Mouse (Mus musculus) adrenal gland, adult 2 months (tissue): ENCODE data around the gene Apobec3. TPM values are rescaled to one million over a fixed set of nuclear protein-coding genes. Genes with fewer than 3 reads are reported as not detected.
"Not testable (repeated sequence)": the region's sequence is repeated elsewhere in the genome, so short reads cannot be mapped to it uniquely, and the experiment has no call there.

Experiments
- DNase-seq: peaks from one replicate; pipeline ENCODE4 v3.0.0; 2021
- polyA plus RNA-seq: library from polyadenylated mRNA; depleted of rRNA; stranded (reverse); fragments of >200 nt; gene quantifications from 2 replicates; pipeline ENCODE4 v1.2.3, GENCODE M21; 2012
- total RNA-seq, 2 experiments: library from RNA; stranded (reverse); gene quantifications; 2 replicates each; pipeline ENCODE4 v1.2.3; 2021

Apobec3 gene
- total and polyA plus RNA-seq, 3 experiments = 5.2 to 16.5 (median 13.1) TPM

GRCm38 (mm10) chr15:79928316-79928715 lies 36.9 kb downstream of the Apobec3 start:
- no peak for DNase-seq

DNA sequence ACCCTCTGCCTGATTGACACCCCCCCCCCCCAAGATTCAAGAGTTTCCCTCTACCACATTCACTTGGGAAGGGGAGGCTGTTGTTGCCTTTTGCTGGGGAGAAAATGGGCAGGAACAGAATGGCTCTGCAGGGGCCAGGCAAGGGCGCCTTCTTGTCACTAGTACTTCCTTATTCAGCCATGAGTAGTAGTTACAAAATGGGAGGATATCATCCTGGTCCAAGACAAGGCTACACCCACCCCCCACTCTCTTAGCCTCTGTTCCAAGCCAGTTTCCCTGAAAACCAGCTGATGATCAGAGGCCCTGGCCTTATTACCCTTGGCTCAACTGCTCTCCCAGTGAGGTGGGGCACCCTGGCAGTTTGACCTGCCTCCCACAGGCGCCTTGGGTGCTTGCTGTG lies 37.3 kb downstream of the Apobec3 start:
- peak; percentile 1 for DNase-seq

GRCm38 (mm10) chr15:79929734-79930133 lies 38.3 kb downstream of the Apobec3 start:
- no peak for DNase-seq

GRCm38 (mm10) chr15:79931496-79932141 lies 40.2 kb downstream of the Apobec3 start:
- DNase-seq = peak; percentile 28

DNA sequence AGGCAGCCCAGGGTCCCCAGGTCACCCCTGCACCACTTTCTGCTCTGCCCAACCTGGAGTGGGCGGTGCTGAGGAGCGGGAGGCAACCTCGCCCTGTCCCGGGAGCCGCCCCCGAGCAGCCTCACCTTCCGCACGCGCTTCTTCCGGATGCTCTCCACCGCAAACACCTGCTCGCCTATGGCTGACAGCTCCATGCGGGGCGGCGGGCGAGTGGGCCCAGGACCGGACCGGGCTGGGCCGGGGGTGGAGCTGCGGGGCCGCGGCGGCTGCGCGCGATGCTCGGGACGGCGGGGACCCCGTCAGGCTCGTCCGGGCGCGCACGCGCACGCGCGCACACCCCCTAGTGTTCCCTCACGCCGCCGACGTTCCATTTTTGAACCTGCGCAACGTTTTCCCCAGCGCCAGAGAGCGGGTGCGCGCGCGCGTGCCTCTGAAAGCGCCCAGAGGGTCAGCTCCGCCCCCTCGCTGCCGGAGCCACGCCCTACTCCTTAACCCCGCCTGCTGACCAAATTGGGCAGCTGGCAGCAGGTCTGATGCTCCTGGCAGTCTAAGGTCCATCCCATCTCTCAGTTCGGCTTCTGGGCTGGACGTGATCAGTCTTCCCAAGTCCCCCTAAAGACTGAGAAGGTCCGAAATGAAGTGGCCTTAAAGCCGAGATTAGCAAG lies 41.0 kb downstream of the Apobec3 start:
- peak; percentile 97 for DNase-seq

- DNase-seq = peak; percentile 11
These were observed 41.7 kb downstream of the Apobec3 start for GRCm38 (mm10) chr15:79933052-79933669.

- DNase-seq = peak; percentile 12
These were observed 42.4 kb downstream of the Apobec3 start for GRCm38 (mm10) chr15:79933670-79934514.

DNA sequence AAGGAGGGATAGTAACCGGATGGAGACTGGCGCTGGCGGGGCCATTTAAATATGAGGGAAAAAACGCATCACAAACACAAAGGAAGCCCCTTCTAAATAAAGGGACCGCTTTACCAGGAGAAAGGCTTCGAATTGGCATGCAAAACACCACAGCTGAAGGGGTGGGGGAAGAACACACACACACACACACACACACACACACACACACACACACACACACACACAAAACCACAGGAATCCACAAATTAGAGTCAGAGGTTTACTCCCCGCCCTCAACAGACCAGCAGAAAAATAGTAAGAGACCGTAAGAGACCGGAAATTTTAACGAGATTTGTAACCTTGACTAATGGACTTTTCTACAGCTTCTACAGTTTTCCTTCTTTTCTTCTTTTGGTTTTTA lies 43.3 kb downstream of the Apobec3 start:
- no peak for DNase-seq

DNA sequence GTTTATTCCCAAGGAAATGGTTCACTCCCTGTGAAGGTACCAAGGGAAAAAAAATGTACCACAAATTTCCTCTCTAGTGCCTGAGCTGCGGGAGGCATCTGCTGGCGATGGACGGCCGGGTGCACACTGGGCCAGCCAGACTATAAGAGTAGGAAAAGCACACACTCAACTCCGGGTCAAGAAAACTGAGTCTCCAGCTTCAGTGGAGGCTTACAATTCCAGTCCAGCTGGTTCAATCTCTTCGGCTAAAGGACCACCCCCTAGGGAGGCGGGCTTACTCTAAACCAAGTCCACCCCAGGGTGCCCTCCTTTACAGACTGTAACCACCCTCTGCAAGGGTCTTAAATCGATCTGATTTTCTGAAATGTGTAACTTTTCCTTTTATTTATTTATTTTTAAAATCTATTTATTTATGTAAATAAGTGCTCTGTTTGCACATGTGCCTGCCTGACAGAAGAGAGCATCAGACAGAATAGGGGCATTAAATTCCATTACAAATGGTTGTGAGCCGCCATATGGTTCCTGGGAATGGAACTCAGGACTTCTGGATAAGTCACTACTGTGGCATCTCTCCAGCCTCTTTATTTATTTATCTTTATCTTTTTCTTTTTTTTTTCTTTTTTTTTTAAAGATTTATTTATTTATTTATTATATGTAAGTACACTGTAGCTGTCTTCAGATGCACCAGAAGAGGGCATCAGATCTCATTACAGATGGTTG lies 44.4 kb downstream of the Apobec3 start:
- no peak for DNase-seq

DNA sequence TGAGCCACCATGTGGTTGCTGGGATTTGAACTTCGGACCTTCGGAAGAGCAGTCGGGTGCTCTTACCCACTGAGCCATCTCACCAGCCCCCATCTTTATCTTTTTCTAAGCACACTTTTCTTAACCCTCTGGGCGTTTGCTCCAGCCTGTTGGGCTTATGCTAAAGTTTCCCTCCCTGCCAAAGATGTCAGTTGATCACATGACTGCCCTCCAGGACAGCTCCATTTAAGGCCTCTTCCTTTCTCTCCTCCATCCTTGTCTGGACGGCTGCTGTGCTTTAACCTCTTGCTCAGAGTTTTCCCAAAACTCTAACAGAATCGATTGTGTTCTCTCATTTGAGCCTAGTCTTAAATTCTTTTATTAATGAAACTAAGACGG lies 44.9 kb downstream of the Apobec3 start:
- DNase-seq = no peak

- peak; percentile 1 for DNase-seq
These were observed 47.6 kb downstream of the Apobec3 start for GRCm38 (mm10) chr15:79939020-79939419.

GRCm38 (mm10) chr15:79939501-79939900 lies 48.0 kb downstream of the Apobec3 start:
- not testable (repeated sequence) for DNase-seq

GRCm38 (mm10) chr15:79939913-79940312 lies 48.5 kb downstream of the Apobec3 start:
- no peak for DNase-seq

DNA sequence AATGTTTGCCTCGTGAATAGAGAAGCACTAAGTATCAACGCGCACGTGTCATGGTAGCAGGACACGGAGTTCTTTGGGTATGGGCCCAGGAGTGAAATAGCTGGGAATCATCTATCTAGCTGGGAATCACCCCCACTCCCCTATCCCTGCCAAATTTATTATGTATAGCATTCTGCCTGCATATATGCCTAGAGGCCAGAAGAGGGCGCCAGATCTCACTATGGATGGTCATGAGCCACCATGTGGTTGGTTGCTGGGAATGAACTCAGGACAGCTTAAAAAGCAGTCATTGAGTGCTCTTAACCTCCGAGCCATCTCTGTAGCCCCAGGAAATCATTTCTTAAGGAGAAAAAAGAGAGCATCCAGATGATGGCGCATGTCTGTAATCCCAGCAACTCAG lies 49.5 kb downstream of the Apobec3 start:
- peak; percentile 34 for DNase-seq

GRCm38 (mm10) chr15:79942541-79942940 lies 51.1 kb downstream of the Apobec3 start:
- DNase-seq = no peak

- DNase-seq = no peak
These were observed 52.1 kb downstream of the Apobec3 start for GRCm38 (mm10) chr15:79943584-79943983.

- DNase-seq = no peak
These were observed 53.5 kb downstream of the Apobec3 start for GRCm38 (mm10) chr15:79944948-79945347.

DNA sequence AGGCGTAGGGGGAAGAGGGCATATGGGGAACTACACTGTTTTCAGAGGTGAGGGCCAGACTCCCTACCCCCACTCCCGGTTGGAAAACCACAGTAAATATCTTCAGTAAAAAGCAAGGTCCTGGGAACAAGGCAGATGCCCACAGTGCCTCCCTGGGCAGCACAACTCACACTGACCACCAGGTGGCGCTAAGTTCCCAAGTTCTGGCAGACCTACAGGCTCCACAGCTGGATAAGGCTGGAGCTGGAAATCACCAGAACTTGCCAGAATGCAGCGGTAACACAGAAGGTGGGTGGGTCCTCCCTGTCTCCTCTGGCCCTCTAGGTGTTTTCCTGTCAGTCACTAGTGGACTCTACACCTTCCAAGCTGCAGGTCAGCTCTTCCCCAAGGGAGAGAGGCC lies 54.6 kb downstream of the Apobec3 start:
- DNase-seq = peak; percentile 91

DNA sequence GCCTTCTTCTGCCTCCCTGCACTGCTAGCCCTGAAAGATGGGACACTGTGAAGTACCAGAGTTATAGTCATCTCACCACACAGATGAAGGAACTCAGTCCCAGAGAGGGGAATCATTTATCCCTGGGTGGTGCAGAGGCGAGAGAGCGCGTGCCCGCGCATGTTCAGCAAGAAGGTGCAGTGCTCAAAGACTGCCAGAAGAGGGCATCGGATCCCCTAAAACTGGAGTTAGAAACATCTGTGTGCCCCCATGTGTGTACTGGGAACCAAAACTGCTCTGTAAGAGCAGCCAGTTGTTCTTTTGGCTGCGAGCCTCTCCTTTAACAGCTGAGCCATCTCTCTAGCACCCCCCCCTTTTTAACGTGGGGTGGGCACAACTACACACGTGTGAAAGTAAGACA lies 55.3 kb downstream of the Apobec3 start:
- DNase-seq = no peak

- no peak for DNase-seq
These were observed 56.2 kb downstream of the Apobec3 start for GRCm38 (mm10) chr15:79947681-79948080.

DNA sequence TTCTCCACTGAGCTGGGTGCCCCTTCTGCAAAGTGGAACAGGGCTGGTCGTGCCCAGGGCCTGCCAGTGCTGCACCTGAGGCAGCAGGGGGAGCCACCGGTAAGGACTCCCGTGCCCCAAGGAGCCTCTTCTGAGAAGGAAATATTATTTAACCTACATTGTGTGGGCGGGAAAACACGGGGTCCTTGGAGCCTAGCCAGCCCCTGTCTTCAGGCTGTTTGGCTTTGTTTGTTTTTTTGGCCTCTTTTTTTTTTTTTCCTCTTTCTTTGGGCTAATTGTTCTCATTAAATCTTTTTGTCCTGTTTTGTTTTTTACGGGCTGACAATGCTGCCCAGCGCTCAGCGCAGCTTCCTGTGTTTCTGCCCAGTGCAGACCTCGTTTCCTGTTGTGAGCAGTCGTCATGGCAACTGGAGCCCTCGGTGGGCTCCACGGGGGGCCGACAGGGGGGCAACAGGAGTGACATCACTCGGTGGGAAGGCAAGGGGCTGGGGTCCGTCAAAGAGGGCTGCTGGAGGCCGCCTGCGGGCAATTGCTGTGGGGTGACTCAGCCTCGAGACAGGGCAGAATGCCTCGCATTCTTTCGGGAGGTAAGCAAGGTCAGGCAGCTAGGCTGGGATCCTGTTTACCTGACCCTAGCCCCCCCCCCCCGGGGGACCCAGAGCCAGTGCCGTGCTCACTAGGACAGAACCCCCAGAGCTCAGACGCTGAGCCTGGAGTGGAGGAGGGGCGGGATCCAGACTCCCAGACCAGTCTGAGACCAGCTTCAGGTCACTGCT lies 59.0 kb downstream of the Apobec3 start:
- peak; percentile 81 for DNase-seq
